Mouse (Mus musculus) retina, postnatal 1 day (tissue): Measurements from ENCODE around the gene Zbtb20.

Experiments used
- DNase-seq: peaks from one replicate; pipeline ENCODE4 v3.0.0-alpha.2; 2012

The Zbtb20 gene

GRCm38 (mm10) chr16:43671972-43672371, 796.3 kb downstream of the Zbtb20 start:
- no peak for DNase-seq

- no peak for DNase-seq
Observed at GRCm38 (mm10) chr16:43672697-43673096, 797.0 kb downstream of the Zbtb20 start.

DNA sequence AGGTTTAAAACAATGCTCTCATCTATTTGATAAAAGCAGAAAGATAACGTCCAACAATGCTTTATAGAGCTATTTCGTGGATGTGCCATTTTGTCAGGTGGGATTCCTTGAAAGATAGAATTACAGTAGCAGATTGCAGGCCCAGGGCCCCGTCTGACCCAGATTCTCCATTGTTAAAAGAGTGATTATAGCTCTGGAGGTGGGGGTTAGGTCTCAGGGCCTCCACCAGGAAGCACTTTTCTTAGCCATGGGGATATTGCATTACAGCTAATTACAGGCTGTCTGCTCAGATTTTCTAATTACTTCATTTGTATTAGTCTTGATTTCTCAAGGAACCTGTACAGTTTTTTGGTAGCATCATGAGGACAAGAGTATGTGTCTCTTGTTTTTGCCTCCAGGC, 798.7 kb downstream of the Zbtb20 start:
- peak; percentile 4 for DNase-seq

DNA sequence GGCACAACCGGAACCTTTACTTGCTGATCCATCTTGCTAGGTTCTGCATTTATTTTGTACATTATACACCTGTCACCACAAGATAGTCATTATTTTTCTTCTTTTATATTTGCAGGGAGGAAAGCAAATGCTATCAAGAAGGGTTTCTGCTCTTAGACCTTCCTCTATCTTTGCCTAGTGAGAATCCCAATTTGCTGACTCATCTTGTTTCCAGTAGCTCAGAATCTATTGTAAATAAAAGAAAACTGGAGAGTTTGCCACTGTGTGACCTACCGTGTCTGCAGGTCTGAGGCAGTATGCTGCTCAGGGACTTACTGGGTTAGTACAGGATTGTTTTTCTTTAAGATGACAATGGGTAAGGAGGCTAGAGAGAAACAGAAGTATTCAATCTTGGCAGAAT, 812.3 kb downstream of the Zbtb20 start:
- no peak for DNase-seq

DNA sequence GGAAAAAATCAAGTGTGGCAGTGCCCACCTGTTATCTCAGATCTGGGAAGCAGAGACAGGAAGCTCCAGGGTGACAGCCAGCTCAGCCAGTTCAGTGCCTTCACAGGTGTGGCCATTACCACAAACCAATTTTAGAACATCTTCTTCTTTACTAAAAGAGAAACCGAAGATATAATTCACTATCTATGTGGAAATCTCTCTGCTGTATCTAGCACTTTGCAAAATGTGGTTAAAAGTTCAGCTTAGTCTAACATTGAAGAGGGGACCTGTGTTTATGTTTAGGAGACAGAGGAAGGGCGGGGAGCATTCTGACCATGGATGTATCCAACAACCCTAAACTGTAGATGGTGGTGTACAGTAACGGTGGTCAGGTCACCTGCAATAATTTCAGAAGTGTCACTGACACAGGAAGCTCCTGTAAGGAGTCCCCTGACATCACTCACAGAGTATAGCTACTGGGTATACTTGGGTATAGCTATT, 814.6 kb downstream of the Zbtb20 start:
- no peak for DNase-seq

DNA sequence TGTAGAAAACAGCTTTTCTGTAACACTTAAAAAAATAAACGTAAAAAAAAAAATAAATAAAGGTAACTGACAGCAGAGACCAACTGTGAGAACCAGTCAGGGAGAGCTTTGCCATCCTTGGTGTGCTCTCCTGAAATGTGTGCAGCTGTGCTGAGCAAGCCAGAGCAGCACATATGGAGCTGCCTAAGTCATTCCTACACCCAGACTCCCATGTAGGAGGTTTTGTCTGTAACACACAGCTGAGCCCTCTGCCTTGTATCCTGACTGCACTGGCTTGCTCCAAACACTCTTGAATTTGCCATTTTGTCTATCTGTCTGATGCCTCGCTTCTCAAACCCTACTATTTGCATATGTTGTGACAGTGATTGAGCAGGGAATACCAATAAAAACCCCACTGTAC, 815.2 kb downstream of the Zbtb20 start:
- no peak for DNase-seq

DNA sequence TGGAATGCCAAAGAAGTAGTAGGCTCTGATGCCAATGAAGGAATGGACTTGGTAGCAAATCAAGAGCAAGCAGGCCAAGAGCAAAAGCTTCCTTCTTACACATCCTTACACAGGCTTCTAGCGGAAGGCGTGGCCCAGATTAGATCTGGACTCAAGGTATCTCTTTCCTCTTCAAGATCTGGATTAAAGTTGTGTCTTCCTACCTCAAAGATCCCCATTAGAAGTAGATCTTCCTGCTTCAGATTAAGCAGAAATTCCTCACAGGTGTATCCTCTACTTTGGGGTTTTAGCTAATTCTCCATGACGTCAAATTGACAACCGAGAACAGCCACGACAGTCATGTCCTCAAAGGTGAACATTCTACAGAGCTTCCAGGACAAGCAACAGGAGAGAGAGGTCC, 816.1 kb downstream of the Zbtb20 start:
- no peak for DNase-seq
